Mouse (Mus musculus) Patski (cell line): ENCODE results near the gene Rapgef4. TPM values are rescaled to one million over a fixed set of nuclear protein-coding genes. Genes with fewer than 3 reads are reported as not detected.
A peak's percentile ranks its signal among the peaks of the same experiment; 100 is the strongest.

Experiments
- ATAC-seq: fragments of 100-300 bp; one replicate; pipeline ENCODE4 v1.8.0; 2021
- CTCF ChIA-PET: fragments of 350-600 bp; sonication (Branson Sonifier 250); formaldehyde crosslinking; loops from one replicate; lab custom pipeline; 2022; ENCODE audit warnings: inconsistent platforms; lab: Charles Lee
- POLR2A ChIA-PET: fragments of 350-600 bp; sonication (Branson Sonifier 250); formaldehyde crosslinking; loops from one replicate; lab custom pipeline; 2022; ENCODE audit warnings: antibody characterized with exemption, inconsistent platforms; lab: Charles Lee
- DNase-seq: peaks from one replicate; pipeline ENCODE4 v3.0.0-alpha.2; 2011; ENCODE audit warnings: low read depth, low spot score
- H3K27me3 ChIP-seq: fragments of 371-371 bp; one replicate; pipeline ENCODE4 v1.5.1; 2021
- CTCF ChIP-seq: fragments of 100-300 bp; IDR thresholded peaks from one replicate; pipeline ENCODE4 v1.5.1; 2021
- in situ Hi-C: fragments of 300-500 bp; cut with MboI; formaldehyde crosslinking; loops from 3 replicates; pipeline ENCODE4 v1.11.1; 2018; ENCODE audit warnings: low pct_unique_long_range_greater_than_20kb, mixed read lengths
- polyA plus RNA-seq: library from polyadenylated mRNA; unstranded; gene quantifications from one replicate; pipeline ENCODE4 v1.2.3, GENCODE M21; 2021

Rapgef4 gene
- polyA plus RNA-seq, 1 experiment from 2014 or later, result 0.23 TPM

DNA sequence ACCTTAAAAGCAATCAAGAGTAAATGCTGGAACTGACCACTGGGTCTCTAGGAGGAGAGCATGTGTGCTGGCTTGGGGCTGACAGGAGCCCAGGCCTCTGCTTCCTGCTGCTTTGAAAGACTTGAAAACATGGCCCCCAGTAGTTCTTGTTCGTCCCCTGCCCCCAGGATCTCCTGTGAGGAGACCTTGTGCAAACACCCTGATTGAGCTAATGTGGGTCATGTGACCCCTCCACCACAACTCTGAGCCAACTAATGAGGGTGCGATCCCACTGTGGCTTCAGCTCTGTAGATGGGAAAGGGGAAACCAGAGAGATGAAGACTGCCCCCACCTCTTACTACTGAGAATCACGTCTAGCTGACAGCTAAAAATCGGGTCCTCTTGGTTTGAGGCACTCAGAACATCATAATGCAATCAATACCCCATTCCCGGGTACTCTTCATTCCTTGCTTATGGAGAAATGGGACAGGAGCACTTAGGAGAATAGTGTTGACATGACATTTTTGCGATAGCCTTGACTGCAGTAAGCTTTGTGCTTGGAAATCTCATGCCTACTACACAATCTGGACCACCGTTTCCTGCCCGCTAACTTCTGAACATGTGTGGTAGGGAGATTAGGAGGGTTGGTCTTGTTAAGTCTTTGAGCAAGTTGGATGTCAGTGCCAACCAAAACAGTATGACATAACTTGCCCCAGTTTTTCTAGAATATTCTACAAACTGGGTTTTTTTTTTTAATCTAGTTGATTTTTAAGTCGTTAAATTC is 170.9 kb downstream of the Rapgef4 start:
- DNase-seq (no peak), ATAC-seq (no peak)
- in situ Hi-C loops, result no loop called here
- no peaks in the 10 kb centered on the region for H3K27me3 ChIP-seq
- no peak for TF ChIP-seq CTCF
- ChIA-PET POLR2A (no interaction called here), CTCF (interaction anchor here (0.7 to 2.0 kb wide), 4 partner anchors 9 to 113 kb away, joined by 3 to 10 read pairs (median 4); no protein-coding TSS in a partner anchor)

DNA sequence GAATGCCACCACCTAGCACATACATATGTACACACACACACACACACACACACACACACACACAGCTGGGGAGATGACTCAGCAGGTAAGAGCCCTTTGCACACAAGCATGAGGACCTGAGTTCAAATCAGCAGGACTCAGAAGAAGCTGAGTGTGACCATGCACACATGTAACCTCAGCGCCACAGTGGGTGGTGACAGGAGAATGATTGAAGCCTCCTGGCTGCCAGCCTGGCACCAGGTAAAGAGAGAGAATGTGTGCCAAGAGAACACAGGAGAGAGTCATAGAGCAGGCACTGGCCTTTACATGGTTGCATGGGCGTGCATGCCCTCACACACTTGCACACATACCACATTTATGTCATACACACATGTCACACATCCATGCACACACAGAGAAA is 171.7 kb downstream of the Rapgef4 start:
- H3K27me3 ChIP-seq, result no peaks in the 10 kb centered on the region
- no peak for TF ChIP-seq CTCF
- ATAC-seq (no peak), DNase-seq (no peak)
- in situ Hi-C loops, result no loop called here
- CTCF ChIA-PET, result no interaction called here
- POLR2A ChIA-PET, result no interaction called here

GRCm38 (mm10) chr2:72153851-72154250 is 172.8 kb downstream of the Rapgef4 start:
- no peak for ATAC-seq
- H3K27me3 ChIP-seq, result no peaks in the 10 kb centered on the region
- TF ChIP-seq CTCF, result no peak
- in situ Hi-C loops, result no loop called here
- POLR2A ChIA-PET, result interaction anchor here (0.7 to 1.4 kb wide), 2 partner anchors 37 to 53 kb away, joined by 3 to 4 read pairs; no protein-coding TSS in a partner anchor
- CTCF ChIA-PET, result interaction anchor here (0.7 kb wide), 1 partner anchor 57 kb away, joined by 3 read pairs; no protein-coding TSS in a partner anchor
- DNase-seq, result no peak

GRCm38 (mm10) chr2:72155102-72155773 is 174.2 kb downstream of the Rapgef4 start:
- ChIA-PET POLR2A (interaction anchor here (0.7 kb wide), 1 partner anchor 21 kb away, joined by 3 read pairs; no protein-coding TSS in a partner anchor), CTCF (interaction anchor here (1.5 kb wide), 2 partner anchors 13 to 59 kb away, joined by 4 to 5 read pairs; no protein-coding TSS in a partner anchor)
- no peak for TF ChIP-seq CTCF
- ATAC-seq (peak; percentile 86), DNase-seq (peak; percentile 68)
- H3K27me3 ChIP-seq, result no peaks in the 10 kb centered on the region
- in situ Hi-C loops, result no loop called here

- ATAC-seq (no peak), DNase-seq (no peak)
- in situ Hi-C loops, result no loop called here
- no peak for TF ChIP-seq CTCF
- POLR2A ChIA-PET, result no interaction called here
- CTCF ChIA-PET, result interaction anchor here (1.5 kb wide), 1 partner anchor 60 kb away, joined by 5 read pairs; no protein-coding TSS in a partner anchor
- no peaks in the 10 kb centered on the region for H3K27me3 ChIP-seq
Observed at GRCm38 (mm10) chr2:72156484-72156883, 175.4 kb downstream of the Rapgef4 start.

DNA sequence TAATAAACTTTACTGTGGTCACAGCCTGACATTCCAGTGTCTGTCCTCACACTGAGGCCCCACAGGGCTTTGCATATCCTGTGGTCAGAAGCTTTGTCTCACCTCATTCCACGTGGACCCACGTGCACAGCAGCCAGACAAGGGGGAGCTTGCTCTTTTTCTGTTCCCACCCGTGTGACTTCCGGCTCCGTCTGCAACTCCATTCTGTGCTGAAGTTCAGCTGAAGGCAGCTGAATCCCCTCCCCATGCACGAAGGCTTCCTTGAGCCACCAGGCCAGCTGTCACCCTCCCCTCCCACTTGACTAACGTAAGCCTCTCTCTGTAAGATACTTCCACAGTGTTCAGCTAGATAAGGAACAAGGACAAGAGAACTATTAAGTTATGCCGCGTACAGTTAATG is 176.5 kb downstream of the Rapgef4 start:
- ChIA-PET CTCF (interaction anchor here (1.6 kb wide), 1 partner anchor 9 kb away, joined by 5 read pairs; no protein-coding TSS in a partner anchor), POLR2A (interaction anchor here (0.6 kb wide), 1 partner anchor 85 kb away, joined by 5 read pairs; no protein-coding TSS in a partner anchor)
- ATAC-seq (no peak), DNase-seq (peak; percentile 49)
- TF ChIP-seq CTCF, result no peak
- no peaks in the 10 kb centered on the region for H3K27me3 ChIP-seq
- in situ Hi-C loops, result no loop called here

- no peak for ATAC-seq
Observed at GRCm38 (mm10) chr2:72158045-72158444, 177.0 kb downstream of the Rapgef4 start.

GRCm38 (mm10) chr2:72158691-72159225 is 177.7 kb downstream of the Rapgef4 start:
- POLR2A ChIA-PET, result no interaction called here
- CTCF ChIA-PET, result interaction anchor here (1.2 to 1.6 kb wide), 2 partner anchors 10 to 20 kb away, joined by 3 to 5 read pairs; no protein-coding TSS in a partner anchor
- H3K27me3 ChIP-seq, result no peaks in the 10 kb centered on the region
- no peak for DNase-seq
- in situ Hi-C loops, result no loop called here
- no peak for TF ChIP-seq CTCF
- no peak for ATAC-seq

More at GRCm38 (mm10) chr2:72158045-72158444, 177.0 kb downstream of the Rapgef4 start:
- TF ChIP-seq CTCF, result no peak
- CTCF ChIA-PET, result interaction anchor here (1.2 to 1.6 kb wide), 2 partner anchors 9 to 20 kb away, joined by 3 to 5 read pairs; no protein-coding TSS in a partner anchor
- POLR2A ChIA-PET, result no interaction called here
- in situ Hi-C loops, result no loop called here
- no peaks in the 10 kb centered on the region for H3K27me3 ChIP-seq
- DNase-seq, result no peak

DNA sequence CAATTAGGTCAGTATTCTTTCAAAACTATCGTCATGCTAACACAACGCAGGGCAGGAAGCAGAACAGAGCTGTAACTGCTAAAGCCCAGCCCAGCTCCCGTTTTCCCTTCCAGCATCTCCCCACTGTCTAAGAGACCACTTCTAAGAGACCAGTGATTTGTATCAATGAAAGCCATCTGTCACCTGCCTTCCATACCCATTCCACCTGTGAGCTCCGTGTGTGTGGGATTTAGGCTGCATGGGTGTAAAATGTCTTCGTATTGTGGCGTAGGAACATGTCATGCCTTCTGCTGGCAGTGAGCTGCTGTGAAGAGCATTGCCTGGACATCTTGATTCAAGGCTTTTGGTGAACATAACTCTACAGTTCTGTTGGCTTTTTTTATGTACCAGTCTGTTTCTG is 178.2 kb downstream of the Rapgef4 start:
- ChIA-PET CTCF (interaction anchor here (1.2 kb wide), 1 partner anchor 19 kb away, joined by 3 read pairs; no protein-coding TSS in a partner anchor), POLR2A (no interaction called here)
- in situ Hi-C loops, result no loop called here
- DNase-seq, result no peak
- no peaks in the 10 kb centered on the region for H3K27me3 ChIP-seq
- no peak for ATAC-seq
- no peak for TF ChIP-seq CTCF

DNA sequence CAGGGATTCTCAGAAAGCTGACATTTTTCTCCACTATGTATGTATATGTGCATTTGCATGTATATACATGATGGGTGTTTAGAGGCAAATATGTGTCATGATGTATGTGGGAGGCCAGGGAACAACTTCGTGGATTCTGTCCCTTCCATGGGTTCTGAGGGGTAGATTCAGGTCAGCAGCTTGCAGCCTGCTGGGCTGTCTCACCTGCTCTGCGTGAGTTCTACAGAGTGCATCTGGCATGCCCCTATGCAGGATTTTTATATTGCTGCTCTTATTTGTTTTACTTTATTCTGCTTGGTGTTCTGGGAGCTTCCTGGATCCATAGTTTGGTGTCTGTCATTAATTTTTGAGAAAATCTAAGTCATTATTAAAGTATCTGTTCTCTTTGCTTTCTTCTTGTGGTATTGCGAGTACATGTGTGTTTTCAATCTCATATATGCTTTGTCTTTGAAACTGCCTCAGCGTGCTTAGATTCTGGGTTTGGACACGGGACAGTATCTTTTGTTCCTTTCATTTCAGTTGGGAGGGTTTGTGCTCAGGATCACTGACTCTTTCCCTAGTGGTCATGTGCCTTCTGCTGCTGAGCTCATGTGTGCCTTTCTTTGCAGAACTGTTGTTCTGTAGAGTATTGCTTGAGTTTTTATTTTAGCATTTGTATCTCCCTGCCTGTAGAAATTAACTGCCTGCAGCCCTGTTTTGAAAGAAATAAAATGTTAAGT is 184.3 kb downstream of the Rapgef4 start:
- ChIA-PET CTCF (no interaction called here), POLR2A (interaction anchor here (0.6 kb wide), 1 partner anchor 10 kb away, joined by 4 read pairs; no protein-coding TSS in a partner anchor)
- ATAC-seq (no peak), DNase-seq (no peak)
- no peak for TF ChIP-seq CTCF
- H3K27me3 ChIP-seq, result no peaks in the 10 kb centered on the region
- in situ Hi-C loops, result no loop called here
